Mouse (Mus musculus) heart, adult 2 months (tissue): ENCODE measurements around the gene Pkd1l2. TPM values are rescaled to one million over a fixed set of nuclear protein-coding genes. Genes with fewer than 3 reads are reported as not detected.

Source experiments
- DNase-seq, 2 experiments: peaks; one replicate each; pipeline ENCODE4 v3.0.0; 2021
- H3K27ac ChIP-seq: fragments of 200-600 bp; 2 replicates; pipeline ENCODE4 v1.8.1; 2022
- H3K27me3 ChIP-seq: fragments of 200-500 bp; 2 replicates; pipeline ENCODE4 v1.6.1; 2012; ENCODE audit warnings: mild to moderate bottlenecking, low read length, inconsistent platforms, mixed read lengths; ENCODE audit not compliant: control insufficient read depth, insufficient read depth
- H3K36me3 ChIP-seq: fragments of 200-500 bp; 2 replicates; pipeline ENCODE4 v1.6.1; 2012; ENCODE audit warnings: low read length, inconsistent platforms; ENCODE audit not compliant: control insufficient read depth, insufficient read depth
- H3K4me1 ChIP-seq: fragments of 200-500 bp; 2 replicates; pipeline ENCODE4 v1.6.1; 2011; ENCODE audit warnings: low read length; ENCODE audit not compliant: control insufficient read depth, insufficient read depth
- H3K4me3 ChIP-seq: fragments of 200-600 bp; 2 replicates; pipeline ENCODE4 v1.8.1; 2022
- H3K79me2 ChIP-seq: fragments of 200-500 bp; replicated peaks from 2 replicates; pipeline ENCODE4 v1.6.1; 2012; ENCODE audit warnings: mild to moderate bottlenecking, inconsistent platforms, low read length, moderate library complexity, mixed read lengths; ENCODE audit not compliant: control insufficient read depth, insufficient read depth
- H3K9ac ChIP-seq: fragments of 200-500 bp; 2 replicates; pipeline ENCODE4 v1.6.1; 2012; ENCODE audit warnings: low read depth, mild to moderate bottlenecking, control low read depth, inconsistent platforms, low read length, mixed read lengths
- CTCF ChIP-seq: fragments of 200-600 bp; IDR thresholded peaks from 2 replicates; pipeline ENCODE4 v1.8.1; 2022; ENCODE audit warnings: antibody characterized with exemption, mild to moderate bottlenecking, moderate library complexity
- EP300 ChIP-seq: fragments of 200-500 bp; IDR thresholded peaks from 2 replicates; pipeline ENCODE4 v1.6.1; 2011; ENCODE audit warnings: low read depth, low read length, control low read depth; ENCODE audit not compliant: insufficient read depth
- POLR2A ChIP-seq: fragments of 200-500 bp; IDR thresholded peaks from 2 replicates; pipeline ENCODE4 v1.6.1; 2011; ENCODE audit warnings: mild to moderate bottlenecking, low read depth, low read length, control low read depth; ENCODE audit not compliant: insufficient read depth
- WGBS: fragments of 180-500 bp; shearing (Covaris S2); methylation state at CpG from one replicate; pipeline ENCODE4 v1.1.7; 2018; 5-methylcytosine and 5-hydroxymethylcytosine counted together
- intact Hi-C: fragments of 180-260 bp; cut with DNase I; formaldehyde crosslinking; loops from one replicate; pipeline ENCODE4 v1.15.1; 2025
- polyA plus RNA-seq: library from polyadenylated mRNA; depleted of rRNA; stranded (reverse); fragments of >200 nt; gene quantifications from 2 replicates; pipeline ENCODE4 v1.2.3, GENCODE M21; 2012
- total RNA-seq, 2 experiments: library from RNA; stranded (reverse); gene quantifications; 2 replicates each; pipeline ENCODE4 v1.2.3; 2021

Gene Pkd1l2
- total and polyA plus RNA-seq, 3 experiments = not detected

DNA sequence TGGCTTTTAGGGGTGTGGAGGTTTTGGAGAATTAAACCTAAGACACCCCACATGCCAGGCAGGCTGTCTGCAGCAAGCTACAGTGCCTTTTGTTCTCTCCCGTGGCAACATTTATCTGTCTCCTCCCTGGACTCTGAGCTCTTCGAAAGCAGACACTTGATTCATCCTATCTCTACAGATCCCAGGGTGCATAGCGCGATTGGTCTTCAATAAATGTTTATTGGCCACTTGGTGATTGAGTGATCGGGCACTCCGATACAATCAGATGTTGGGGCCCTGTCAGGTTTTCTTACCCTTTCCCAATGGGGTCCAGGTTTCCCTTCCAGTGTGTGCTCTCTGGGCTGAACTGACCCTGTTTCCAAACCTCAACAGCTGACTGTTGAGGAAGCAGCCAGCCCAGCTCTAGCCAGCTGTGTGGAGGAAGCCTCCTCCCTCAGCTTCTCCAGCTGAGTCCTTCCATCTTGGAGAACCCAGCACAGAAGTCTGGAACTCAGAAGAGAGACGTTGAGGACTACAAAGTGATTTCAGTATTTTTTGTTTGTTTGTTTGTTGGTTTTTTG, 3.8 kb downstream of the Pkd1l2 start:
- Histone ChIP-seq H3K4me1 (no peaks in the 10 kb centered on the region), H3K27ac (no peak overlapping the region), H3K9ac (no peak overlapping the region), H3K36me3 (no peaks in the 10 kb centered on the region), H3K27me3 (no peaks in the 10 kb centered on the region), H3K79me2 (no peaks in the 10 kb centered on the region), H3K4me3 (no peak overlapping the region)
- intact Hi-C loops = no loop called here
- WGBS = 73% methylated on average over 7 of the region's 7 CpGs
- no peak for DNase-seq
- TF ChIP-seq EP300 (no peak), POLR2A (no peak)

GRCm38 (mm10) chr8:117074350-117075182, 7.7 kb downstream of the Pkd1l2 start:
- Histone ChIP-seq H3K36me3 (no peaks in the 10 kb centered on the region), H3K79me2 (no peaks in the 10 kb centered on the region), H3K4me1 (no peaks in the 10 kb centered on the region), H3K9ac (no peak overlapping the region), H3K27me3 (no peaks in the 10 kb centered on the region), H3K4me3 (no peak overlapping the region), H3K27ac (no peak overlapping the region)
- TF ChIP-seq EP300 (no peak), POLR2A (no peak), CTCF (no peak)
- intact Hi-C loops = no loop called here
- 55% methylated on average over 10 of the region's 10 CpGs for WGBS
- no peak for DNase-seq

DNA sequence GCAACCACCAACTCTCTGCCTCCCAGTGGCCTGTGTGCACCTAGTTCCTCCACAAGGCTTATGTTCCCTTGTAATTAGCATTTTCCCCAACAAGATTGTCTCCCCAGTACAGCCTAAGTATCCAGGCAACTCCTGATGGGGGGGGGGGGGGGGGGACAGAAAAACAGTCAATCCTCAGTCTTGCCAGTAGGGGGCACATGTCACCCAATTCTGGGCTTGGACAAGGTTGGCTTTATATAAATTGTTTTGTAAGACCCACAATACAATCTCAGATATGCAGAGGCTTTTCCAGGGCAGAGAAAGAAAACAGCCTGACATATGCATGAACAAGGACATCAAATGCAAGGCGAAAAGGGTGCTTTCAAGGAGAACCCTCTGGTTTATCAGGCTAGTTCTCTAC, 12.5 kb downstream of the Pkd1l2 start:
- WGBS = 87% methylated on average over 1 of the region's 1 CpGs

DNA sequence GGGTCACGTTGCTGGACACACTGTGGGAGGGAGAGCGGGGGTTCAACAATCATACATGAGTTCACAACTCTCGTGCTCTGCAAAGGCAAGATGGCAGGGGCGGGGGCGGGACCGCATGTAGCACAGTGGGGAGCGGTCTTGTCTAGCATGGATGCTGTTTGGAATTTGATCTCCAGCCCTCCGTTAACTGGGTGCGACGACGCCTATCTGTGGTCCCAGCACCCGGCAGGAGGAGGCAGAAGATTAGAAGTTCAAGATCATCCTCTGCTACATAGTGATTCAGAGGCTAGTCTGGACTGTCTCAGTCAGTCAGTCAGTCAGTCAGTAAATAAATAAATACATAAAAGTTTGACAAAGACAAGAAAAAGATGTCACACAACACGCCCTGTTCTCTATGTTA, 14.0 kb downstream of the Pkd1l2 start:
- Histone ChIP-seq H3K36me3 (no peaks in the 10 kb centered on the region), H3K9ac (no peak overlapping the region), H3K27me3 (peaks cover 1% of the 10 kb centered on the region; the same call in 1 of the 2 replicates), H3K4me1 (no peaks in the 10 kb centered on the region), H3K4me3 (no peak overlapping the region), H3K27ac (no peak overlapping the region), H3K79me2 (no peaks in the 10 kb centered on the region)
- intact Hi-C loops = no loop called here
- no peak for TF ChIP-seq CTCF
- TF ChIP-seq POLR2A = no peak
- no peak for TF ChIP-seq EP300
- 69% methylated on average over 13 of the region's 13 CpGs for WGBS
- DNase-seq = no peak

More for the DNA sequence above, 12.5 kb downstream of the Pkd1l2 start:
- intact Hi-C loops = no loop called here
- TF ChIP-seq EP300 (no peak), POLR2A (no peak), CTCF (peak; percentile 55)
- Histone ChIP-seq H3K27me3 (peaks cover 1% of the 10 kb centered on the region; the same call in 1 of the 2 replicates), H3K27ac (no peak overlapping the region), H3K4me3 (no peak overlapping the region), H3K79me2 (no peaks in the 10 kb centered on the region), H3K4me1 (no peaks in the 10 kb centered on the region), H3K36me3 (no peaks in the 10 kb centered on the region), H3K9ac (no peak overlapping the region)
- no peak for DNase-seq

DNA sequence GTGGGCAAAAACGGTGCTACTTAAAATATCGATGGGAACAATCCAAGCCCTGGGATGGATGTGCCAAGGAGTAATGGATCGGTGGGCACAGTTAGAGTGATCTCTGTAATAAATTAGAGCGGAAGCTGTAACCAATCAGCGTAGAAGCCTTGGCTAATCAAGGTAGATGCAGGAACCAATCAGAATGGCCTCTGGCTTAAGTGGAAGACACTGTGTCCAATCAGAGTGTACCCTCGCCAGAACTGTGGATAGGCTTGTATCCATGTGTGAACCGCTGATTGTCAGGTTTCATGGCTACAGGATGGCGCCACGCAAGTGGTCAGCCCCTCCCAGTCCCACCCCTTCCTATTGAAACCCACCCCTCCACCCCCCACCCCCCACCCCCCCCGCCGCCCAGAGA, 14.9 kb downstream of the Pkd1l2 start:
- DNase-seq = no peak
- Histone ChIP-seq H3K27me3 (peaks cover 1% of the 10 kb centered on the region; the same call in 1 of the 2 replicates), H3K4me3 (no peak overlapping the region), H3K27ac (no peak overlapping the region), H3K79me2 (no peaks in the 10 kb centered on the region), H3K9ac (no peak overlapping the region), H3K4me1 (no peaks in the 10 kb centered on the region), H3K36me3 (no peaks in the 10 kb centered on the region)
- 88% methylated on average over 11 of the region's 11 CpGs for WGBS
- intact Hi-C loops = no loop called here
- no peak for TF ChIP-seq POLR2A
- no peak for TF ChIP-seq EP300
- TF ChIP-seq CTCF = no peak

DNA sequence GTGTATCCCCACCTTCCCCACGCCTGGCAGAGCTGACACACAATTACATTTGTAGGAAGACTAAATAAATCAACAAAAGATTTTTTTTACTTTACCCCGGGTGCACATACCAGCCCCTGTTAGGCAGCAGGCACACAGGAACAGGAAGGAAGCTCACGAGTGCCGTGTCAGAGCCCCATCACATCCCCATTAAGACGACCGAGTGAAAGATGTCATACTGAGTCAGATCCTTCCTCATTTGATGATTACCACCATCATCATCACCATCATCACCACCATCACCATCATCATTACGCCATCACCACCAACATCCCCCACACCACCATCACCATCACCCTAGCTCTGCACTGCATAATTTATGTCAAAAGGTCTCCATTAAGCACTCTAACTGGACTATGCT, 15.3 kb downstream of the Pkd1l2 start:
- no peaks in the 10 kb centered on the region for H3K36me3 ChIP-seq
- TF ChIP-seq CTCF = no peak
- no peak for TF ChIP-seq POLR2A
- TF ChIP-seq EP300 = no peak
- no peak overlapping the region for H3K4me3 ChIP-seq
- H3K4me1 ChIP-seq = no peaks in the 10 kb centered on the region
- no peak overlapping the region for H3K27ac ChIP-seq
- intact Hi-C loops = no loop called here
- no peak overlapping the region for H3K9ac ChIP-seq
- peaks cover 1% of the 10 kb centered on the region; the same call in 1 of the 2 replicates for H3K27me3 ChIP-seq
- 59% methylated on average over 7 of the region's 7 CpGs for WGBS
- no peak for DNase-seq
- no peaks in the 10 kb centered on the region for H3K79me2 ChIP-seq
